In the genomic region with DNA sequence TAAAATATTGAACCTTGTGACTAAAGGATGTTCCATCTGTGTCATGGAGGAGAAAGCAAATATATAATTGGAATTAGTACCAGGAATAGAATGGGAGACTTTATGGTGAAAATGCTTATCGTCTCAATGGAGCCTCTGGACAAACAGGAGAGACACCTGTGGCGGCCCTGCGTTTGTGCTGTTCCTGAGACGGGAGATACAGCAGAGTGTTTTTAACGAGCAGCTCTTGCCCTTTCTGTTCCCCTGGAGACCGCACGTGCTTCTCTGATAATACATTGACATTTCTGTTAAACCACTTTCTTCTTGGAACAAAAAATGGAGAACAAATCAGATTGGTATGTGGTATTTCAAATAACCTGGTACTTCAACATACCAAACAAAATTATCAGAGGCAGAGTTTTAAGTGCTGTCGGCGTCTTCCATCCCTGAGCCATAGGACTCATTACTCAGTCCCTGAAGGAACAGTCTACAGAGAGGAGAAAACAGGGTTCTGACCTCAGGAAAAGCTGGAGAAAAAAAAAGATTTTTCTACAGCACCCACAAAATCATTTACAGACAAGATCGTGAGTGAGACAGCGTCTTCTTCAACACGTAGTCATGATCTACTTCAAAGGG, we compare ENCODE assay signal across 24 mouse cellular contexts. TPM values are rescaled to one million over a fixed set of nuclear protein-coding genes. Genes with fewer than 3 reads are reported as not detected.
DNase-seq lines count a peak whose midpoint lies in the region; ATAC-seq and TF ChIP-seq lines count a peak whose summit lies in the region.
"Had no signal": no experiment of that assay in that cellular context is flagged by ENCODE, and none has a peak within 500 bp of the region (broad histone marks: within the 10 kb centered on the region; RNA-seq: fewer than 3 reads in every experiment).

No protein-coding gene starts in this region.

- no peaks in the 10 kb centered on the region for H3K27me3 ChIP-seq in kidney, adult 2 months (replicated peaks; ENCODE audit: control insufficient read depth, insufficient read depth, low read length)
- no peaks in the 10 kb centered on the region for H3K27me3 ChIP-seq in lung, embryonic 15.5 days
- H3K27me3 ChIP-seq in midbrain, embryonic 14.5 days (ENCODE audit: control insufficient read depth, insufficient read depth, low read length), result no peaks in the 10 kb centered on the region
- no peaks in the 10 kb centered on the region for H3K27me3 ChIP-seq in midbrain, embryonic 10.5 days (ENCODE audit: low read depth, poor library complexity, severe bottlenecking)
- H3K27me3 ChIP-seq: forebrain, embryonic 13.5 days; heart, embryonic 13.5 days had no signal

- no peak overlapping the region for H3K4me2 ChIP-seq in lung, embryonic 15.5 days
- no peak overlapping the region for H3K4me2 ChIP-seq in midbrain, embryonic 14.5 days (ENCODE audit: low read length)
- H3K4me2 ChIP-seq: forebrain, embryonic 13.5 days; heart, embryonic 13.5 days had no signal

- 50% methylated on average over 12 of the region's 12 CpGs for whole genome bisulfite sequencing in kidney, adult 2 months
- WGBS in lung, embryonic 15.5 days, result 56% methylated on average over 12 of the region's 12 CpGs
- whole genome bisulfite sequencing in midbrain, embryonic 14.5 days, result 84% methylated on average over 12 of the region's 12 CpGs
- 90% methylated on average over 12 of the region's 12 CpGs for WGBS in midbrain, embryonic 10.5 days

- H3K27ac ChIP-seq in kidney, adult 2 months (ENCODE audit: insufficient read depth, low read depth, low read length), result peak overlapping the region; percentile 48; the same call in 1 of the 2 replicates
- peak overlapping the region; percentile 30; the same call in 1 of the 2 replicates for H3K27ac ChIP-seq in lung, embryonic 15.5 days
- H3K27ac ChIP-seq in midbrain, embryonic 14.5 days (replicated peaks; ENCODE audit: low read depth, low read length), result no peak overlapping the region
- H3K27ac ChIP-seq in midbrain, embryonic 10.5 days (replicated peaks), result no peak overlapping the region
- H3K27ac ChIP-seq: forebrain, embryonic 10.5 days; forebrain, embryonic 13.5 days; heart, adult 2 months; heart, embryonic 10.5 days; heart, embryonic 13.5 days had no signal

- no peaks in the 10 kb centered on the region for H3K36me3 ChIP-seq in kidney, adult 2 months (ENCODE audit: control insufficient read depth, insufficient read depth, low read length)
- no peaks in the 10 kb centered on the region for H3K36me3 ChIP-seq in lung, embryonic 15.5 days
- H3K36me3 ChIP-seq in midbrain, embryonic 14.5 days (ENCODE audit: control insufficient read depth, insufficient read depth, low read length), result no peaks in the 10 kb centered on the region
- no peaks in the 10 kb centered on the region for H3K36me3 ChIP-seq in midbrain, embryonic 10.5 days
- H3K36me3 ChIP-seq: forebrain, embryonic 10.5 days; heart, embryonic 10.5 days; heart, embryonic 13.5 days had no signal

- H3K9me3 ChIP-seq in lung, embryonic 15.5 days, result no peaks in the 10 kb centered on the region
- no peaks in the 10 kb centered on the region for H3K9me3 ChIP-seq in midbrain, embryonic 14.5 days (ENCODE audit: control insufficient read depth, low read length)
- H3K9me3 ChIP-seq in midbrain, embryonic 10.5 days (replicated peaks), result no peaks in the 10 kb centered on the region
- H3K9me3 ChIP-seq: forebrain, embryonic 10.5 days; forebrain, embryonic 13.5 days; heart, embryonic 10.5 days; heart, embryonic 13.5 days had no signal

- no peak overlapping the region for H3K4me3 ChIP-seq in kidney, adult 2 months (ENCODE audit: insufficient read depth, low read depth, low read length)
- H3K4me3 ChIP-seq in lung, embryonic 15.5 days, result no peak overlapping the region
- H3K4me3 ChIP-seq in midbrain, embryonic 14.5 days (replicated peaks; ENCODE audit: low read depth, low read length), result no peak overlapping the region
- H3K4me3 ChIP-seq in midbrain, embryonic 10.5 days, result no peak overlapping the region
- H3K4me3 ChIP-seq: forebrain, embryonic 10.5 days; forebrain, embryonic 13.5 days; heart, adult 2 months; heart, embryonic 10.5 days; heart, embryonic 13.5 days had no signal

- peak; percentile 13 for DNase-seq in kidney, adult 2 months
- DNase-seq in kidney, postnatal 25 days, result no peak
- DNase-seq in lung, adult 18-20 months, result no peak
- DNase-seq in midbrain, embryonic 14.5 days, result peak; percentile 27
- no peak for DNase-seq in midbrain, embryonic 10.5 days (ENCODE audit: low spot score)
- peak; percentile 13 for DNase-seq in brain, embryonic 14.5 days (ENCODE audit: low read depth)
- DNase-seq: adrenal gland, adult 8-10 months; adrenal gland, postnatal 25 days; cerebellum, adult 18-20 months; cerebellum, adult 9-10 months; cerebellum, postnatal 14 days; gastrocnemius, postnatal 10 days; gastrocnemius, postnatal 36 days; heart, adult 2 months; heart, postnatal 14 days; heart, postnatal 4 days had no signal

- ATAC-seq in lung, embryonic 15.5 days (ENCODE audit: borderline replicate concordance, extremely low read depth, low FRiP score, low TSS enrichment), result peak; percentile 64; the same call in 1 of the 2 replicates
- no peak for ATAC-seq in midbrain, embryonic 14.5 days (ENCODE audit: low FRiP score, low TSS enrichment)
- ATAC-seq: activated CD4-positive, CD25-positive, alpha-beta regulatory T cell, adult 4 months; forebrain, embryonic 13.5 days; forebrain, embryonic 16.5 days had no signal

- no peak for TF ChIP-seq CTCF in kidney, adult 2 months (conservative IDR thresholded peaks at IDR 0.05; ENCODE audit: insufficient read depth, insufficient read length, low read depth, low read length)
- no peak for TF ChIP-seq CTCF in brain, embryonic 14.5 days (IDR thresholded peaks at IDR 0.05; ENCODE audit: borderline replicate concordance, extremely low read depth, insufficient read depth, insufficient read length)

- no peak overlapping the region for H3K9ac ChIP-seq in lung, embryonic 15.5 days
- H3K9ac ChIP-seq in midbrain, embryonic 14.5 days (replicated peaks; ENCODE audit: low read length), result no peak overlapping the region
- H3K9ac ChIP-seq: forebrain, embryonic 13.5 days; heart, embryonic 13.5 days had no signal

- no peak for TF ChIP-seq POLR2A in kidney, adult 2 months (IDR thresholded peaks at IDR 0.05; ENCODE audit: low read depth, low read length)
- TF ChIP-seq POLR2A in brain, embryonic 14.5 days (IDR thresholded peaks at IDR 0.05; ENCODE audit: borderline replicate concordance, extremely low read depth, insufficient read depth, insufficient read length, poor library complexity, severe bottlenecking), result no peak

- no peaks in the 10 kb centered on the region for H3K4me1 ChIP-seq in kidney, adult 2 months (ENCODE audit: control insufficient read depth, insufficient read depth, low read length)
- no peaks in the 10 kb centered on the region for H3K4me1 ChIP-seq in lung, embryonic 15.5 days
- H3K4me1 ChIP-seq in midbrain, embryonic 14.5 days (ENCODE audit: control insufficient read depth, insufficient read depth, low read length), result no peaks in the 10 kb centered on the region
- no peaks in the 10 kb centered on the region for H3K4me1 ChIP-seq in midbrain, embryonic 10.5 days
- H3K4me1 ChIP-seq: forebrain, embryonic 10.5 days; forebrain, embryonic 13.5 days; heart, embryonic 10.5 days; heart, embryonic 13.5 days had no signal

RNA-seq across cellular contexts. Expression of a gene that starts 32.5 kb away (rescaled TPM):
- 0.23 and 0.37 TPM in 2 replicates for polyA plus RNA-seq in kidney, adult 2 months (2012; rRNA removed)
- polyA plus RNA-seq in lung, embryonic 15.5 days (2015; fragmentation: Nextera tagmentation; extraction: Ambion mirVana), result 0.70 and 0.78 TPM in 2 replicates
- 1.5 and 2.3 TPM in 2 replicates for polyA plus RNA-seq in midbrain, embryonic 14.5 days (2014; fragmentation: Nextera tagmentation; extraction: Ambion mirVana)
- 0.09 and 0.11 TPM in 2 replicates for polyA plus RNA-seq in midbrain, embryonic 10.5 days (2016; fragmentation: Nextera tagmentation; extraction: Ambion mirVana)
- 1.4 and 2.9 TPM in 2 replicates for polyA plus RNA-seq in brain, embryonic 14.5 days (2012; rRNA removed)
- polyA plus RNA-seq: embryonic facial prominence, embryonic 11.5 days; heart, adult 2 months had no signal

RNA-seq across cellular contexts. Expression of a gene that starts 38.4 kb away (rescaled TPM):
- 5.5 and 6.6 TPM in 2 replicates for polyA plus RNA-seq in kidney, adult 2 months (2012; rRNA removed)
- 23.3 and 25.0 TPM in 2 replicates for polyA plus RNA-seq in lung, embryonic 15.5 days (2015; fragmentation: Nextera tagmentation; extraction: Ambion mirVana)
- 23.8 and 27.5 TPM in 2 replicates for polyA plus RNA-seq in midbrain, embryonic 14.5 days (2014; fragmentation: Nextera tagmentation; extraction: Ambion mirVana)
- polyA plus RNA-seq in midbrain, embryonic 10.5 days (2016; fragmentation: Nextera tagmentation; extraction: Ambion mirVana), result 31.0 and 31.2 TPM in 2 replicates
- polyA plus RNA-seq in brain, embryonic 14.5 days (2012; rRNA removed), result 20.9 and 22.8 TPM in 2 replicates

RNA-seq across cellular contexts. Expression of a gene that starts 38.6 kb away (rescaled TPM):
- 8.7 and 9.7 TPM in 2 replicates for polyA plus RNA-seq in kidney, adult 2 months (2012; rRNA removed)
- 17.9 and 19.1 TPM in 2 replicates for polyA plus RNA-seq in lung, embryonic 15.5 days (2015; fragmentation: Nextera tagmentation; extraction: Ambion mirVana)
- 3.6 and 5.7 TPM in 2 replicates for polyA plus RNA-seq in midbrain, embryonic 14.5 days (2014; fragmentation: Nextera tagmentation; extraction: Ambion mirVana)
- polyA plus RNA-seq in midbrain, embryonic 10.5 days (2016; fragmentation: Nextera tagmentation; extraction: Ambion mirVana), result 24.9 and 28.5 TPM in 2 replicates
- polyA plus RNA-seq in brain, embryonic 14.5 days (2012; rRNA removed), result 4.8 and 6.6 TPM in 2 replicates

Comparison
In these comparisons a context has a peak if more than half of its experiments do, and no peak if none do; other contexts are left out.
1. DNase-seq: peak in kidney, adult 2 months (single experiment), midbrain, embryonic 14.5 days (single experiment) and brain, embryonic 14.5 days (single experiment); none in kidney, postnatal 25 days (0 of 2), lung, adult 18-20 months (0 of 2) and midbrain, embryonic 10.5 days (single experiment).
2. H3K27ac ChIP-seq: peak in kidney, adult 2 months (single experiment) and lung, embryonic 15.5 days (single experiment); none in midbrain, embryonic 14.5 days (single experiment) and midbrain, embryonic 10.5 days (single experiment).